Mouse (Mus musculus) midbrain, embryonic 11.5 days (tissue): ENCODE results near the gene Sypl. TPM values are rescaled to one million over a fixed set of nuclear protein-coding genes. Genes with fewer than 3 reads are reported as not detected.

Source experiments
- ATAC-seq: fragments of 200-750 bp; cut with Nextera tagmentation; 2 replicates; pipeline ENCODE4 v1.8.0; 2017; ENCODE audit warnings: moderate TSS enrichment, moderate library complexity; ENCODE audit not compliant: low FRiP score
- DNase-seq: peaks from one replicate; pipeline ENCODE4 v3.0.0; 2015; ENCODE audit warnings: low spot score; ENCODE audit errors: missing footprints
- H3K27ac ChIP-seq: fragments of 300-500 bp; sonication (generic); 2 replicates; pipeline ENCODE4 v1.5.1; 2014; ENCODE audit warnings: low read depth, low read length
- H3K27me3 ChIP-seq: fragments of 300-500 bp; sonication (generic); 2 replicates; pipeline ENCODE4 v1.6.1; 2014; ENCODE audit warnings: mild to moderate bottlenecking, low read length, moderate library complexity, mixed read lengths; ENCODE audit not compliant: control insufficient read depth, insufficient read depth
- H3K36me3 ChIP-seq: fragments of 300-500 bp; sonication (generic); 2 replicates; pipeline ENCODE4 v1.6.1; 2014; ENCODE audit warnings: mild to moderate bottlenecking, low read length, moderate library complexity, mixed read lengths; ENCODE audit not compliant: control insufficient read depth, insufficient read depth
- H3K4me1 ChIP-seq: fragments of 300-500 bp; sonication (generic); 2 replicates; pipeline ENCODE4 v1.6.1; 2014; ENCODE audit warnings: low read length; ENCODE audit not compliant: control insufficient read depth, insufficient read depth
- H3K4me2 ChIP-seq: fragments of 300-500 bp; sonication (generic); 2 replicates; pipeline ENCODE4 v1.6.1; 2014; ENCODE audit warnings: mild to moderate bottlenecking, moderate library complexity
- H3K4me3 ChIP-seq: fragments of 300-500 bp; sonication (generic); 2 replicates; pipeline ENCODE4 v1.5.1; 2014; ENCODE audit warnings: low read depth, low read length
- H3K9ac ChIP-seq: fragments of 300-500 bp; sonication (generic); 2 replicates; pipeline ENCODE4 v1.6.1; 2014; ENCODE audit warnings: low read length
- H3K9me3 ChIP-seq: fragments of 300-500 bp; sonication (generic); 2 replicates; pipeline ENCODE4 v1.6.1; 2016; ENCODE audit warnings: low read length; ENCODE audit not compliant: control insufficient read depth
- WGBS: fragments of 180-500 bp; shearing (Covaris S2); extraction: QIAGEN DNeasy Blood & Tissue Kit; methylation state at CpG from one replicate; pipeline ENCODE4 v1.1.7; 2014; 5-methylcytosine and 5-hydroxymethylcytosine counted together
- polyA plus RNA-seq: library from polyadenylated mRNA; unstranded; fragments of >200 nt; fragmentation: Nextera tagmentation; extraction: Ambion mirVana; gene quantifications from 2 replicates; pipeline ENCODE4 v1.2.1, GENCODE M21; 2014

Sypl gene
- polyA plus RNA-seq, 1 experiment from 2014 or later = 45.3 TPM

DNA sequence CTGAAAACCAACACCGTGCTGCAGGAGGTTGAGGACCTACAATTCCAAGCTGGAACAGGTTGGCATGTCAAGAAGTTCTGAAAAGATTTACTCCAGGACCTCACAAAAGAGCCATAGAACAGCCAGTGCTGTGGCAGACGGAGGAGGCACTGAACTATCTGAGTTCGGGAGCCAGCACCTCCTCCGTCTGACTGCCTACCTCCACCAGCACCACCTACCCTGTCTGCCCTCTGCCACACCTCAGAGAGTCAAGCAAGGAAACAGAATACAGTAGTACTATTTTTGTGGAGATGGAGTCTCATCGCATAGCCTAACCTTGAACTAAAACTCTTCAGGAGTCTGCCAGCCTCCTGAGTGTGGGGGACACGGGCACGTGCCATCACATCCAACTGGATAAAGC, 23.1 kb upstream of the Sypl start:
- Histone ChIP-seq H3K36me3 (no peaks in the 10 kb centered on the region), H3K4me3 (no peak overlapping the region), H3K4me2 (no peak overlapping the region), H3K27ac (no peak overlapping the region), H3K4me1 (peaks cover 11% of the 10 kb centered on the region; the same call in 1 of the 2 replicates), H3K9ac (no peak overlapping the region), H3K27me3 (no peaks in the 10 kb centered on the region), H3K9me3 (no peaks in the 10 kb centered on the region)
- ATAC-seq = no peak
- DNase-seq = no peak
- WGBS = 92% methylated on average over 7 of the region's 7 CpGs

DNA sequence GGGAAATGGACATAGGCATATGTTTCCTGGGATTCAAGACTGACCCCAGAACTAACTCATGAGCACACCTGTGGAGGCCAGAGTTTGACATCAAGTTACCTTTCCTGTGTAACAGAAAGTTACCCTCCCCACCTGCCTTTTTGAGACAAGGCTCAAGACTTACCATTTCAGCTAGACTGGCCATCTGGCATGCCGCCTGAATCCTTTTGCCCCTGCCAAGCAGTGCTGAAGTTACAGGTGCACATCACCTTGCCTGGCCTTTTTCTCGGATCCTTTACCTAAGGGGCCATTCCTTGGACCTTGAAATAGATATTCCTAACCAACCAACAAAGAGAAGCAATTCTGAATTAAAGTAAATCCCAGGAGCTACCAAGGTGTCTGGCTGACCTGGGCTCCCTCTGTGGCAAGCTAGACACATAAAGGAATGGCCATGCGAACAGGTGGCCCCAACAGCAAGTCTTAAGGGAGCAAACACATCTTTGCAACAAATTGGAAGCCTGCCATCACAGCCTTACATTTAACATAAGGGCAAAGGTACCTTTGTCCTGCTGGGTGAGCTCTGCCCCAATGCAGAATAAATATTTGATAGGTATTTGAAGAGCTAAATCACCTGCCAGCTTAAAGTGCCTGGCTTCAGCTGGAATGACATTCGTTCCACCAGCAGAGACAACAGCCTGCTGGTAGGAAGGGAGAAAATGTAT, 17.3 kb upstream of the Sypl start:
- Histone ChIP-seq H3K4me2 (no peak overlapping the region), H3K4me1 (no peaks in the 10 kb centered on the region), H3K9me3 (no peaks in the 10 kb centered on the region), H3K27ac (no peak overlapping the region), H3K4me3 (no peak overlapping the region), H3K9ac (no peak overlapping the region), H3K36me3 (no peaks in the 10 kb centered on the region), H3K27me3 (no peaks in the 10 kb centered on the region)
- no peak for ATAC-seq
- WGBS = 80% methylated on average over 4 of the region's 4 CpGs
- DNase-seq = no peak

DNA sequence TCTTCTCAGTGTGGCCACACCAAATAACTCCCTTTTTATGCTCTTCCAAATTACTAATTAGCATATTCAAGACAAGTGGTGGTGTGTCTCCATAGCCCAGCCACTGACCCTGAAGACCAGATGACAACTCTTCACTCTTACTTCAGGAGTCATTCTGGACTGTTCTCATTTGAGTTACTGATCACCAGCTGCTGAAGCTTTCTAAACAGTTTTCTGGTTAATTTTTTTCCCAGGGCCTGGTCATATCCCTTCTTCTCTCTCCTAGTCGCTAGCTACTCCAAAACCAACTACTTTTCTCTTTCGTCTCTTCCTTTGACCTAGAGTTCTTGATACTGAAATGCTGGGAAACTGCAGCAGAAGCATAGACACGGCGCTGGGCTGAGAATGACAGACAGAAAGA, 12.6 kb upstream of the Sypl start:
- 88% methylated on average over 4 of the region's 4 CpGs for WGBS
- Histone ChIP-seq H3K36me3 (no peaks in the 10 kb centered on the region), H3K4me1 (no peaks in the 10 kb centered on the region), H3K9ac (no peak overlapping the region), H3K4me2 (no peak overlapping the region), H3K27me3 (no peaks in the 10 kb centered on the region), H3K27ac (no peak overlapping the region), H3K9me3 (no peaks in the 10 kb centered on the region), H3K4me3 (no peak overlapping the region)
- DNase-seq (no peak), ATAC-seq (no peak)

DNA sequence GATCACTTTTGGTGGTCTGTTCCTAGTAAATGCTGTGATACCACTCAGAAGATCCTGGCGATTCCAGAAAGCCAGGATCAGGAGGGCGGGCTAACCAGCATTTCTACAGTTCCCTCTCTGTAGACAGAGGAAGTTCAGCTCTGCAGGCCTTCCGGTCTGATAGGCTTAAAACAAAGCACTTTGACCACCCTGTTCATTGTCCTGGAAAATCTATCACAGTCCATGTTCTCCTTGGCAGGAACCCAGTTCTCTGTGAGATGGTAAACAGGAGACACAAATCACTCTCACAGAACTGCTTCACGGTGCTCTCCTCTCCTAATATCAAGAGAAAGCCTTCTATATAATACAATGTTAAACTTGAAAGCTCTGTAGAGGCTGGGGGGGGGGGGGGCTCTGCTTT, 10.3 kb upstream of the Sypl start:
- H3K27ac ChIP-seq = no peak overlapping the region
- H3K27me3 ChIP-seq = no peaks in the 10 kb centered on the region
- WGBS = 71% methylated on average over 4 of the region's 4 CpGs
- H3K9me3 ChIP-seq = no peaks in the 10 kb centered on the region
- H3K36me3 ChIP-seq = no peaks in the 10 kb centered on the region
- H3K9ac ChIP-seq = no peak overlapping the region
- no peak for ATAC-seq
- H3K4me1 ChIP-seq = no peaks in the 10 kb centered on the region
- H3K4me2 ChIP-seq = no peak overlapping the region
- DNase-seq = peak; percentile 61
- H3K4me3 ChIP-seq = no peak overlapping the region

DNA sequence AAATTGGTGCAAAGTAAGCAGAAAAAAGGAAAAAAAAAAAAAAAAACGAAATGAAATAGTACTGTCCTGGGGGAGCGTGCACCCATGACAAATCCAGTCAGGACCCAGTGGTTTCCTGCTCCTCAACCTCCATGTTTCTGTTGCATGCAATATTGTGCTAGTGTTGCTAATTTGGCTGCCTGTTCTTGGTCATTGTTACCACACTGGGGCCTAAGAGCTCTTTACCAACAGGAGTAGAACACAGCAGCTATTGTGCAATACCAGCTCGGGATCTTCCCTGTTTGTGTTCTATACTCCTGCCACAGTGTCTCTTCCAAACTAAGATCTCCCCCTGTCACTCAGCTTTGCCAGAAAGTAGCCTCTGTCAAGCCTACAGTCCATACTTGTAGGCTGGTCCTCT, 9.7 kb upstream of the Sypl start:
- H3K36me3 ChIP-seq = no peaks in the 10 kb centered on the region
- no peak overlapping the region for H3K27ac ChIP-seq
- H3K4me1 ChIP-seq = no peaks in the 10 kb centered on the region
- ATAC-seq (no peak), DNase-seq (peak; percentile 54)
- no peak overlapping the region for H3K4me3 ChIP-seq
- no peak overlapping the region for H3K9ac ChIP-seq
- H3K4me2 ChIP-seq = no peak overlapping the region
- H3K27me3 ChIP-seq = no peaks in the 10 kb centered on the region
- no peaks in the 10 kb centered on the region for H3K9me3 ChIP-seq
- 63% methylated on average over 3 of the region's 3 CpGs for WGBS

DNA sequence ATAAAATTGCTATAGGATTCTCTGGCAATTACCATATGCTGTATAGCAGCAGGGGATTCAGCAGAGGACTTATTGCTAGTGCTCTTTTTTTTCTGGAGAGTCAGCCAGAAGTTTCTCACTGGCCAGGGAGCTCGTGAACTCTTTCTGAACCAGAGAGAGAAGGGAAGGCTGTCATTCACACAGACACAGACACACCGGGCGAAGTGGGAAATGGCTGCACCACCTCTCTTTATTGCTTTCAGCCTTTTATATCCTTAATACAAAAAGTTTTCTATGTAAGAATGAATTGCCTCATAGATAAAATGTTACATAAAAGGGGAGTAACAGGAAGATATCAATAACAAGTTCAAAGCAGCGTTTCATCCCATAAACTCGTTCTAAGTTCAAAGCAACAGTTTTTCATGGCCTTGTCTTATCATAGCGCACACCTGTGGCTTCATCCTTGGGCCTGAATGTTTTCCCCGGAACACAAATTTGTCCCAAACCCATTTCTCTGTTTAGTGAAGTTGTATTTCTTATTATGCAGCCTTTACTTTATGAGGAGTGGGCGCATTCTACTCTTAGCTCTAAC, 8.7 kb upstream of the Sypl start:
- Histone ChIP-seq H3K27ac (no peak overlapping the region), H3K4me1 (no peaks in the 10 kb centered on the region), H3K9me3 (no peaks in the 10 kb centered on the region), H3K27me3 (no peaks in the 10 kb centered on the region), H3K4me2 (no peak overlapping the region), H3K36me3 (no peaks in the 10 kb centered on the region), H3K4me3 (no peak overlapping the region), H3K9ac (no peak overlapping the region)
- DNase-seq (peak; percentile 41), ATAC-seq (no peak)
- 88% methylated on average over 8 of the region's 8 CpGs for WGBS

DNA sequence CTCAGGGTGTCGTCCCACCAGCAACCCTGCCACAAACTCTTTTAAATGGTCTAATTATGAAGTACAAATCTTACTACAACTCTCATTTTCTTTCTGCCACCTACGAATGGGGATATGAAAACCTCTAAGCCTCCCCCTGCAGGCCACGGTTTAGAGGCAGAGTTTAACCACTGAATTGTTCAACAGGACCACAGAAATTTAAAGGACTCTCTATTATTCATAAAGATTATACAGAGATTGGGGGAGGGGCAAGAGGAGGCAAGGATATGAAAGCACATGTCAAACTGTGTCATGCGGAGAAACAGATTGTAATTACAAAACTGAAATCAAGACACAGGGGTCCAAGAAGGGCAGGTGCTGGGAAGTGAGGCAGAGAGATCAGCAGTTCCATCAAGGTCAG, 7.3 kb upstream of the Sypl start:
- no peak for ATAC-seq
- Histone ChIP-seq H3K9me3 (no peaks in the 10 kb centered on the region), H3K4me3 (no peak overlapping the region), H3K4me2 (no peak overlapping the region), H3K36me3 (no peaks in the 10 kb centered on the region), H3K27ac (no peak overlapping the region), H3K27me3 (no peaks in the 10 kb centered on the region), H3K9ac (no peak overlapping the region), H3K4me1 (no peaks in the 10 kb centered on the region)
- 77% methylated on average over 4 of the region's 4 CpGs for WGBS
- DNase-seq = peak; percentile 41

DNA sequence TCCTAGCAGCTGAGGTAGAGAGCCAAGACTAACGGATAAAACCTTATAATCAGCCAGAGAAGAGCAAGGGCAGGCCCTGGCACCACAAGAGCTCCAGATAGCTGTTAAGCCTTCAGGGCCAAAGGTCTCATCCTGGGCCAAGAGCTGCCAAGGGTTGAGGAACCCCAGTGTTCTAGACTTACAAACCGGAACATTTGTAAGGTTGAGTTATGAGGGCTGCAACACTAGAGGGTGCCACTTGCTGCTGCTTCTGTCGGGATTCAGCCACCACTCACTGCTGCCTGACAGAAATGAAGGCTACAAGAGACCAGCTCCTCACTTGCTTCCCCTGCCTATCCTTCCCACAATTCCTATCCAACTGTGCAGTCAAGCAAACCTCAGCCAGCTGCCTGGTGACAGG, 1.3 kb upstream of the Sypl start:
- H3K27me3 ChIP-seq = no peaks in the 10 kb centered on the region
- DNase-seq (no peak), ATAC-seq (no peak)
- no peak overlapping the region for H3K9ac ChIP-seq
- no peaks in the 10 kb centered on the region for H3K9me3 ChIP-seq
- no peak overlapping the region for H3K27ac ChIP-seq
- no peak overlapping the region for H3K4me3 ChIP-seq
- WGBS = 38% methylated on average over 3 of the region's 3 CpGs
- no peaks in the 10 kb centered on the region for H3K36me3 ChIP-seq
- H3K4me1 ChIP-seq = peaks cover 3% of the 10 kb centered on the region; the same call in 1 of the 2 replicates
- no peak overlapping the region for H3K4me2 ChIP-seq

DNA sequence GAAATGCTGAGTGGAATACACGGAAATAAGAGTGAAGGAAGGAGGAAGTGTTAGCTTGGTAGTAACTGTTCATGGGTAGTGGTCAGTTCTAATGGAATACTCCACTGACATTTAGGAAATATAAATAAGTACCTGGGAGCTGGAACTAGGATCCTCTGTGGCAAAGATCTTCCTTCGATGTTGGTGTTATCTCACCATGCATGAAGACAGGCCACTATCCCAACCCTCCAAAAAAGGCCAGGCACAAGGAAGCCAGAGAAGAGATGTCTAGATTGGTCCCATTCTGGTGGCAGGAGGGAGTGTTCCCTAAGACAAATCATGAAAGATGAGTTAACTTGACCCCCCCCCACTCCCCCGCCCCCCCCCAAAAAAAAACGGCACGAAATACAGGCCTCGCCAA, 625 bp upstream of the Sypl start:
- peak overlapping the region; percentile 56 for H3K9ac ChIP-seq
- no peaks in the 10 kb centered on the region for H3K36me3 ChIP-seq
- H3K4me1 ChIP-seq = peaks cover 3% of the 10 kb centered on the region; the same call in 1 of the 2 replicates
- H3K27ac ChIP-seq = peak overlapping the region; percentile 49
- peak overlapping the region; percentile 43 for H3K4me3 ChIP-seq
- no peaks in the 10 kb centered on the region for H3K27me3 ChIP-seq
- no peaks in the 10 kb centered on the region for H3K9me3 ChIP-seq
- WGBS = 19% methylated on average over 6 of the region's 6 CpGs
- ATAC-seq = no peak
- peak overlapping the region; percentile 71 for H3K4me2 ChIP-seq
- DNase-seq = no peak
